Mouse (Mus musculus) CH12.LX (cell line): ENCODE data around the gene Acap3.

Experiments used
- CHD2 ChIP-seq: IDR thresholded peaks from 2 replicates; pipeline ENCODE4 v1.6.1; 2011; ENCODE audit warnings: low read length, improper control_type of control experiment
- CTCF ChIP-seq, 2 experiments: IDR thresholded peaks in 1 of 2; conservative IDR thresholded peaks in 1 of 2; 2 replicates each; pipeline ENCODE4 v1.5.1; 2011 to 2012; ENCODE audit warnings: low read depth in 2 of 2, low read length in 2 of 2, improper control_type of control experiment in 1 of 2, inconsistent platforms in 1 of 2, mild to moderate bottlenecking in 1 of 2, moderate library complexity in 1 of 2
- EP300 ChIP-seq: IDR thresholded peaks from 2 replicates; pipeline ENCODE4 v1.6.1; 2011; ENCODE audit warnings: low read length, improper control_type of control experiment
- POLR2A ChIP-seq: IDR thresholded peaks from 2 replicates; pipeline ENCODE4 v1.6.1; 2011; ENCODE audit warnings: low read depth, mild to moderate bottlenecking, improper control_type of control experiment, low read length
- POLR2AphosphoS2 ChIP-seq: IDR thresholded peaks from 2 replicates; pipeline ENCODE4 v1.6.1; 2011; ENCODE audit warnings: low read depth, low read length, improper control_type of control experiment
- ZMIZ1 ChIP-seq: IDR thresholded peaks from 2 replicates; pipeline ENCODE4 v1.6.1; 2012; ENCODE audit warnings: low read depth, mild to moderate bottlenecking, inconsistent platforms, low read length, improper control_type of control experiment

GRCm38 (mm10) chr4:155856071-155856470, 35.6 kb upstream of the Acap3 start:
- TF ChIP-seq CTCF (conservative IDR thresholded peaks at IDR 0.05 in 1 of 2, IDR thresholded peaks at IDR 0.05 in 1 of 2; ENCODE audit: low read depth in 2 of 2, low read length in 2 of 2) (no peak), EP300 (no peak), POLR2AphosphoS2 (no peak), POLR2A (no peak), CHD2 (no peak), ZMIZ1 (no peak)
